Mouse (Mus musculus): Measurements from ENCODE around the gene Spock1.

The Spock1 gene

GRCm38 (mm10) chr13:57867586-57867985 is 40.5 kb downstream of the Spock1 start:
- in situ Hi-C loops (cut with MboI; ENCODE audit: low sequenced_read_pairs): no loop called here

DNA sequence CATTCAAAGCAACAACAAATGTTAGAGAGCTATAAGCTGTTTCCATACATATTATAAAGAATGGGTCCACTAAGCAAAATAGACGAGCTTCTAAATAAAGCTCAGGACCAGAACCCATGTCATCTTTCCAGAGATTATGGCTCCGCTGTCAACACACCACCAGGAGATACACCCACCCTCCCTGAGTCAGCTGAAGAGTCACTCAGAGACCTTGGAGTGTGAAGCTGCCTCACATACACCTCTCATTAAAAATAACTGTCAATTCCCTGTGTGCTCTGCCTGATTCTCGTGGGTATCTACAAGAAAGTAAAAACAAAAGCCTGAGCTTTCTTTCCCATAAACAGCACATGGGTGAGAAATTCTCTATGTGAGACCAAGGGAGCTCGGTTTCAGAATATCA is 43.1 kb downstream of the Spock1 start:
- in situ Hi-C loops (cut with MboI; ENCODE audit: low sequenced_read_pairs): no loop called here

- in situ Hi-C loops (cut with MboI; ENCODE audit: low sequenced_read_pairs): no loop called here
Observed at GRCm38 (mm10) chr13:57858491-57858890, 49.6 kb downstream of the Spock1 start.

DNA sequence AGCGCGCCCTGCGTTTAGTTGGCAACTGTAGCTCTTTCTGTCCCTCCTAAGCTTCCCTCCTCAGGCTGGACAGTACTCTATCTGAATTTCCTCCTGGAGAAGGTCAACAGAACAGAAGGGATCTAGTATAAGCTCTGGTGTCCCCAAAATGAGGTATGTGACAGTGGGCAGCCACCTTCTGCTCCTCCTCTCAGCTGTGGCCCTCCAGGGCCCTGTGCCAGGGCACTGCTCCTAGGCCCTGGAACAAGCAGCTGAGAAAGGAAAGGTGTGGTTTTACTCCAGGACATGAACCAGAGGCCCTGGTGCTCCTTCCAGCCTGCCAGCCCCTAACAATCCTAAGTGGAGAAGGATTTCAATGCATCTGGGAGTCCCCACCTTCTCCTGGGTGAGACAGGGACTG is 51.1 kb downstream of the Spock1 start:
- in situ Hi-C loops (cut with MboI; ENCODE audit: low sequenced_read_pairs): no loop called here

DNA sequence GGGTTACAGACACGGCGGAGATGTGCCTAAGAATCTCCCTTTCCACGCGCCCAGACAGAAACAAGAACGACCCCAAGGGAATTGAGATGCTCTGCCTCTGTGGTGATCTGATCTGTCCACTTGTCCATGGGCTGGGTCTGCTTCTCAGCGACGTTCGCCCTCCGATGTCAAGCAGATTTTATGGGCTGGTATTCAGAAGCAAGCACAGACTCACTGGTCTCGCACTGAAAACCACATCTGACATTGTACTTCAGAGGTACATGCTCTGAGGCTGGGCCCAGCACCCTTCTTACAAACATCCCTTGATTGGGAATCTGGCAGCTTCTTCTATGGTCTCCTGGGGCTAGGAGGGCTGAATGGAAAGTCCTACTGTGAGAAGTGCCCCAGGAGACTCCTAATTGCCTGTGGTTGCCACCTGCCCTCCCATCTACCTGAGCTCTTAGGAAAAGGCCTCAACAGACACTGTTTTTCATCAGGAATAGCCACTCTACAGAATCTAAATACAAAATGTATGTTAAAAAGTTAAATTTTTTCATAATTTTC is 51.8 kb downstream of the Spock1 start:
- in situ Hi-C loops (cut with MboI; ENCODE audit: low sequenced_read_pairs): no loop called here

- in situ Hi-C loops (cut with MboI; ENCODE audit: low sequenced_read_pairs): no loop called here
Observed at GRCm38 (mm10) chr13:57855766-57856165, 52.4 kb downstream of the Spock1 start.

GRCm38 (mm10) chr13:57854416-57854815 is 53.7 kb downstream of the Spock1 start:
- in situ Hi-C loops (cut with MboI; ENCODE audit: low sequenced_read_pairs): no loop called here

GRCm38 (mm10) chr13:57853621-57854020 is 54.5 kb downstream of the Spock1 start:
- in situ Hi-C loops (cut with MboI; ENCODE audit: low sequenced_read_pairs): no loop called here

GRCm38 (mm10) chr13:57853156-57853555 is 55.0 kb downstream of the Spock1 start:
- in situ Hi-C loops (cut with MboI; ENCODE audit: low sequenced_read_pairs): no loop called here

DNA sequence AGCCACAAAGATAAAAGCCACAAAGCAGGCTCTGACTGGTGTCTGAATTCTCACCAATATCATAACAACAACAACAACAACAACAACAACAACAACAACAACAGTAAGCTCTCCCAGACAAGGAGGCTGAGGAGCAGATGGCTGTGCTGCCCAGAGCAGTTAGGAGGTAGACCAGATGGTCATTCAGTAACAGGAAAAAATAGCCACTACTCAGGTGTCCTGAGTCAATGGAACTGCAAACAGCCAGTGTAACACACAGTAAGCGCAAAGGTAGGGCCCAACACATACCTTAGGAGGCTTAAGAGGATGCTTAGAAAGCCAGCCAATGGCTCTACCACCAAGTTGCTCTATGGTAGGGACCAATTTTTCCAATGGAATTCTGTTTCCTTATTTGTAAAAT is 59.2 kb downstream of the Spock1 start:
- in situ Hi-C loops (cut with MboI; ENCODE audit: low sequenced_read_pairs): no loop called here

DNA sequence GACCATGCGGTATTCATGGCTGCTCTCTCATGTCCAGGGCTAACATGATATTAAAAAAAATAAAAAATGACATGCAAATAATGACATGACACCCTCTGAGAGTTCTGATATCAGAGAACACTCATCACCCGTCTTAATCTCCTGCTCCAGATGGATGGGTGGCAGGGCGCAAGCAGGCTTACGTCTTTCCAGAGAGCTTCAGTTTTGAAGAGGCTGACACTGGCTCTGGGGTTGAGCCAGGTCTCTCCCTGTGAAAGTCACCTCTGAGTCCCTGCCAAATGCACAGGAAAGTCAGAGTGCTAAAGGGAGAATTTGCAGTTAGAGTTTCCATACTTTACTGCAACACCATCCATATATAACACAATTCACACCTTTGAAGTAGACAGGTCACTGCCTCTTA is 61.0 kb downstream of the Spock1 start:
- in situ Hi-C loops (cut with MboI; ENCODE audit: low sequenced_read_pairs): no loop called here

DNA sequence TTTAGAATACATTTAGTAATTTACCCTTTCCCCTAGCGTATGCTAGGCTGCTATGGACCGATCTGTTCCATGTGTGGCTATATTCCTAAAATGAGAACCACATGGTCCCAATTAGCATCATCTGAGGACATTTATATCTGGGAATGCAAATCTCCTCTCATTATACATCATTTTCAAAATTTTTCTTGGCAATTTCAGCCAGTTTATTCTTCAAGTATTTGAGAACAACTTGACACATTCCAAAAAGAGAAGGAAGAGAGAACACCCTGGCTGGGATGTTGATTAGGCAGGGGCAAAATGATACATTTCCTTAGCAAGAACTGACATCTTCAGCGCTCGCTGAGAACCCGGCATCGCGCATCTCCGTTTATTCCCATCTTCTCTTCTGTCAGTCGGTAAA is 61.7 kb downstream of the Spock1 start:
- in situ Hi-C loops (cut with MboI; ENCODE audit: low sequenced_read_pairs): no loop called here

- in situ Hi-C loops (cut with MboI; ENCODE audit: low sequenced_read_pairs): no loop called here
Observed at GRCm38 (mm10) chr13:57841141-57841848, 66.8 kb downstream of the Spock1 start.

- in situ Hi-C loops (cut with MboI; ENCODE audit: low sequenced_read_pairs): no loop called here
Observed at GRCm38 (mm10) chr13:57837691-57838437, 70.3 kb downstream of the Spock1 start.

- in situ Hi-C loops (cut with MboI; ENCODE audit: low sequenced_read_pairs): no loop called here
Observed at GRCm38 (mm10) chr13:57831374-57832163, 76.6 kb downstream of the Spock1 start.

- in situ Hi-C loops (cut with MboI; ENCODE audit: low sequenced_read_pairs): no loop called here
Observed at GRCm38 (mm10) chr13:57830896-57831295, 77.2 kb downstream of the Spock1 start.

DNA sequence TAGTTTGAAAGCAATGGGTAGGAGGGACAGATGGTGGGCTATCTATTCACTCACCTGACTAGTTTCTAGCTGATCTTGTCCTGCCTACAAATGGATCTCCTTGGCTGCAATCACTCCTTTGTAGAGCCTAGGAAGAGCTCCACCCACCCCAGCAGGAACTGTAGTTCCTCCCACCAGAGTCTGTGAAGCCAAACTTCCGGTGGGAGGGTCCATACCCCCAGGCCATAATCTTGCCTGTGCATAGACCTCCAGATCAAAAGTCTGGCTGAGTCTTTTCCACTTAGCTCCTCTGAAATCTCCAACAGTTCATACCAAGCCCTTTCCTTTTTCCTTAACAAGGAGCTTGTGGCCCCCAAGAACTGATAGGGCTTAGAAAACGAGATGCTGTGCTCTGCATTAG is 78.0 kb downstream of the Spock1 start:
- in situ Hi-C loops (cut with MboI; ENCODE audit: low sequenced_read_pairs): no loop called here

DNA sequence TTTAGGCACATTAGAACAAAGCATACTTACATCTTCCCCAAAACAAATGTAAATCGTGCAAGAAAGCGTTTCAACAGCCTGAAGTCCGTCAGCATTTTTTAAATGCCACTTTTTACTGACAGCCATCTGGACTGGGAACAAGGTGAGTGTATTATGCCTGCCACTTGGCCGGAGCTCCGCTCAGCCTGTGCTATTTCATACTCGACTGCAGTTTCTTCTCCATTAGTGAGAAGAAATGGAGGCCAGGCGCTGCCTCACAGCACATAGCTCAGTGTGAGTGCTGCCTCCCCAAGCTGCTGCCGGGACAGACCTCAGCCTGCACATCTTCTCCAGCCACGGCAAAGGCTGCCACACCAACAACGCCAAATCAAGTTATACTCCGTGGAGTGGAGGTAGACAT is 91.9 kb downstream of the Spock1 start:
- in situ Hi-C loops (cut with MboI; ENCODE audit: low sequenced_read_pairs): no loop called here

- in situ Hi-C loops (cut with MboI; ENCODE audit: low sequenced_read_pairs): no loop called here
Observed at GRCm38 (mm10) chr13:57812643-57813042, 95.5 kb downstream of the Spock1 start.

- in situ Hi-C loops (cut with MboI; ENCODE audit: low sequenced_read_pairs): no loop called here
Observed at GRCm38 (mm10) chr13:57811253-57811652, 96.9 kb downstream of the Spock1 start.

GRCm38 (mm10) chr13:57810816-57811215 is 97.3 kb downstream of the Spock1 start:
- in situ Hi-C loops (cut with MboI; ENCODE audit: low sequenced_read_pairs): no loop called here
